Mouse (Mus musculus): Measurements from ENCODE around the gene Spata16.

DNA sequence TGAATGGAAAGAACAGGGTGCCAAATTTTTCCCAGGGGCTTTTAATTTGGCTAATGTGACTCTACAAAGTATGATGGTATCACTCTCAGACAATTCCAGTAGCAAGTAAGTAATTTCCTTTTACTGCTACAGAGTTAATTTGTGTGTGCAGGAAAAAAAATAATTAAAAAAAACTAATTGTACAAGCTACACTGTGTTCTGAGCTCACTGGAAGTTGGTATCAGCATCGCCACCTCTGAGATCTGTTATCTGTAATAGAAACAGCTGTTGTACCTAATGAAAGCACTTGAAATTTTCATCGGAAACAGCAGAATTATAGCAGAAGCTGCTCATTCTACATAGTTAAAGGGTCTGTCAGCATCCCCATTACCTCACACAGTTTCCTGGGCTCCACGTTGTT lies 295.7 kb downstream of the Spata16 start:
- TF ChIP-seq ZC3H11A (IDR thresholded peaks at IDR 0.05; ENCODE audit: borderline replicate concordance, low read depth, low read length) (no peak), HCFC1 (IDR thresholded peaks at IDR 0.05; ENCODE audit: borderline replicate concordance, insufficient read depth, low read length) (no peak), CHD2 (IDR thresholded peaks at IDR 0.05; ENCODE audit: low read depth, low read length) (no peak)
